Mouse (Mus musculus): ENCODE results near the gene Zfp142.

- no peak for TF ChIP-seq POLR2A (IDR thresholded peaks at IDR 0.05; ENCODE audit: low read depth, low read length)
- TF ChIP-seq CTCF (IDR thresholded peaks at IDR 0.05; ENCODE audit: extremely low read depth, insufficient read length, insufficient replicate concordance, low read depth, low read length), result no peak
Measured at GRCm38 (mm10) chr1:74584616-74585398, 3.2 kb downstream of the Zfp142 start.

All from small intestine, adult 2 months (tissue).